Mouse (Mus musculus) small intestine, adult 2 months (tissue): ENCODE measurements around the gene S100a2.

Experiments used
- CTCF ChIP-seq: fragments of 200-500 bp; IDR thresholded peaks from 2 replicates; pipeline ENCODE4 v1.5.1; 2012; ENCODE audit warnings: low read depth, mild to moderate bottlenecking, control low read depth, inconsistent platforms, low read length, moderate library complexity, mixed read lengths; ENCODE audit not compliant: insufficient replicate concordance, insufficient read length; ENCODE audit errors: extremely low read depth
- POLR2A ChIP-seq: fragments of 200-500 bp; IDR thresholded peaks from 2 replicates; pipeline ENCODE4 v1.6.1; 2012; ENCODE audit warnings: low read depth, mild to moderate bottlenecking, control low read depth, inconsistent platforms, low read length, moderate library complexity

- no peak for TF ChIP-seq CTCF
- no peak for TF ChIP-seq POLR2A
Observed at GRCm38 (mm10) chr3:90629298-90629697, 39.3 kb downstream of the S100a2 start.
